Mouse (Mus musculus): Measurements from ENCODE around the gene Tas1r3.

- no peak for TF ChIP-seq CTCF (IDR thresholded peaks at IDR 0.05; ENCODE audit: control insufficient read depth, insufficient read depth, insufficient read length)
- no peak for TF ChIP-seq FOSL1 (IDR thresholded peaks at IDR 0.05; ENCODE audit: insufficient read depth, low read length, poor library complexity, severe bottlenecking)
- TF ChIP-seq USF1 (IDR thresholded peaks at IDR 0.05; ENCODE audit: low read depth), result no peak
- TF ChIP-seq CEBPB (IDR thresholded peaks at IDR 0.05; ENCODE audit: low read depth), result no peak
- TF ChIP-seq MYOD1 (IDR thresholded peaks at IDR 0.05; ENCODE audit: control insufficient read depth, insufficient read length, low read depth), result no peak
- no peak for TF ChIP-seq MAX (IDR thresholded peaks at IDR 0.05)
- no peak for TF ChIP-seq MYOG (IDR thresholded peaks at IDR 0.05; ENCODE audit: control insufficient read depth, extremely low read depth, insufficient read length)
Observed at GRCm38 (mm10) chr4:155830596-155830995, 32.6 kb downstream of the Tas1r3 start.
